Mouse (Mus musculus) olfactory bulb, adult 2 months (tissue): ENCODE data around the gene Lrrc27. TPM values are rescaled to one million over a fixed set of nuclear protein-coding genes. Genes with fewer than 3 reads are reported as not detected.

ENCODE experiments used
- H3K27ac ChIP-seq: fragments of 200-500 bp; 2 replicates; pipeline ENCODE4 v1.5.1; 2012; ENCODE audit warnings: low read depth, low read length; ENCODE audit not compliant: insufficient read depth
- H3K4me1 ChIP-seq: fragments of 200-500 bp; 2 replicates; pipeline ENCODE4 v1.6.1; 2012; ENCODE audit warnings: low read length; ENCODE audit not compliant: control insufficient read depth, insufficient read depth
- H3K4me3 ChIP-seq: fragments of 200-500 bp; 2 replicates; pipeline ENCODE4 v1.5.1; 2012; ENCODE audit warnings: mild to moderate bottlenecking, low read depth, low read length, moderate library complexity; ENCODE audit not compliant: insufficient read depth
- CTCF ChIP-seq: fragments of 200-500 bp; IDR thresholded peaks from 2 replicates; pipeline ENCODE4 v1.5.1; 2012; ENCODE audit warnings: low read depth, mild to moderate bottlenecking, low read length, moderate library complexity; ENCODE audit not compliant: insufficient read depth
- POLR2A ChIP-seq: fragments of 200-500 bp; IDR thresholded peaks from 2 replicates; pipeline ENCODE4 v1.6.1; 2012; ENCODE audit warnings: mild to moderate bottlenecking, low read depth, low read length, moderate library complexity; ENCODE audit not compliant: insufficient read depth
- WGBS: fragments of 180-500 bp; shearing (Covaris S2); methylation state at CpG from one replicate; pipeline ENCODE4 v1.1.7; 2018; 5-methylcytosine and 5-hydroxymethylcytosine counted together
- polyA plus RNA-seq: library from polyadenylated mRNA; stranded (reverse); fragments of >200 nt; gene quantifications from 2 replicates; pipeline ENCODE4 v1.2.4, GENCODE M21; 2012; ENCODE audit warnings: low replicate concordance; ENCODE audit not compliant: missing spikeins, insufficient read depth, insufficient read length

Gene Lrrc27
- polyA plus RNA-seq, 1 experiment: not detected

- peak overlapping the region; percentile 16; the same call in 1 of the 2 replicates for H3K27ac ChIP-seq
- H3K4me3 ChIP-seq: no peak overlapping the region
- TF ChIP-seq POLR2A (no peak), CTCF (no peak)
- H3K4me1 ChIP-seq: peaks cover 56% of the 10 kb centered on the region
- WGBS: 6% methylated on average over 2 of the region's 2 CpGs
Observed at GRCm38 (mm10) chr7:139273397-139273719, 60.6 kb downstream of the Lrrc27 start.

- H3K4me1 ChIP-seq: peaks cover 70% of the 10 kb centered on the region
- TF ChIP-seq CTCF (no peak), POLR2A (no peak)
- peak overlapping the region; percentile 55 for H3K27ac ChIP-seq
- no peak overlapping the region for H3K4me3 ChIP-seq
- 31% methylated on average over 10 of the region's 10 CpGs for WGBS
Observed at GRCm38 (mm10) chr7:139275586-139275985, 62.8 kb downstream of the Lrrc27 start.

- WGBS: 65% methylated on average over 10 of the region's 10 CpGs
- Histone ChIP-seq H3K4me1 (peaks cover 68% of the 10 kb centered on the region), H3K4me3 (no peak overlapping the region), H3K27ac (no peak overlapping the region)
- TF ChIP-seq CTCF (no peak), POLR2A (no peak)
Observed at GRCm38 (mm10) chr7:139276150-139276549, 63.4 kb downstream of the Lrrc27 start.

- TF ChIP-seq CTCF (no peak), POLR2A (no peak)
- 67% methylated on average over 7 of the region's 7 CpGs for WGBS
Observed at GRCm38 (mm10) chr7:139277536-139277935, 64.7 kb downstream of the Lrrc27 start.

DNA sequence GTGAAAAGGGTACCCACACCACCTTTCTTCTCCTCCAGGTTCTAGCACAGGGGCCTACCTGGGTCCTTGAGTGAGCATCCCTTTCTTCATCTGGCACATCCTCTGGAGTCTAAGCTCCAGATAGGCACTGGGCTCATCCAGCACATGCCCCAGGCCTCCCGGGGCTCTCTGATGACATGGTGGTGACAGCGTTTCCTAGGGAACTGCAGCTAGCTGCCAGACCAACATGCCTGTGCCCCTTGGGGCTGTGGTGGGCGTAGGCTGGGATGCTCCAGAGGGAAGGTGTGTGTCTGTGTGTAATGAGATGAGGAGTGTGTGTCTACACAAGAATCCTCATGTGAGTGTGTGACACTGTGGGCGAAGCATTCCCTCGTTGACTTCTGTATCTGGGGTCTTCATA, 66.8 kb downstream of the Lrrc27 start:
- H3K4me1 ChIP-seq: peaks cover 35% of the 10 kb centered on the region
- H3K27ac ChIP-seq: no peak overlapping the region
- no peak overlapping the region for H3K4me3 ChIP-seq
- 71% methylated on average over 5 of the region's 5 CpGs for WGBS
- TF ChIP-seq POLR2A (no peak), CTCF (no peak)

More at GRCm38 (mm10) chr7:139277536-139277935, 64.7 kb downstream of the Lrrc27 start:
- Histone ChIP-seq H3K4me3 (no peak overlapping the region), H3K4me1 (peaks cover 55% of the 10 kb centered on the region), H3K27ac (no peak overlapping the region)

GRCm38 (mm10) chr7:139280044-139280443, 67.3 kb downstream of the Lrrc27 start:
- no peak overlapping the region for H3K27ac ChIP-seq
- no peak overlapping the region for H3K4me3 ChIP-seq
- H3K4me1 ChIP-seq: peaks cover 32% of the 10 kb centered on the region
- 74% methylated on average over 1 of the region's 1 CpGs for WGBS
- no peak for TF ChIP-seq CTCF
- TF ChIP-seq POLR2A: no peak

DNA sequence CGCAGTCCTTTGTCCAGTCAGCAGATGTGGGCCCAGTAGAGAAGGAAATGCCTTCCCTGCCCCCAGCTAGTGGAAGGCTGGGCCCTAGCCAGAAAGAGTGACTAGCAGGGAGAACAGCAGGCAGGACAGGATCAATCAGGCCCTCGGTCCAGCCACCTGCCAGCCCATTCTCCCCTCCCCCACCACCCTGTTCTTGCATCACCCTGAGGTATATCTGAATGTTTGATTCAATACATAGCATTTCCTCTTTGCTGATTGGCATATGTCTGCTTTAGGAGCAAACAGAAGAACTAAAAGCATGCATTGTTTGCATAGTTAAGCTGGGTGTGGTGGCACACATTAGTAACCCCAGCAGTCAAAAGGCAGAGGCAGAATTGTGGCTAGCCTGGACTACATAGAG, 68.4 kb downstream of the Lrrc27 start:
- H3K27ac ChIP-seq: no peak overlapping the region
- TF ChIP-seq CTCF (no peak), POLR2A (no peak)
- 70% methylated on average over 2 of the region's 2 CpGs for WGBS
- peaks cover 29% of the 10 kb centered on the region for H3K4me1 ChIP-seq
- H3K4me3 ChIP-seq: no peak overlapping the region

DNA sequence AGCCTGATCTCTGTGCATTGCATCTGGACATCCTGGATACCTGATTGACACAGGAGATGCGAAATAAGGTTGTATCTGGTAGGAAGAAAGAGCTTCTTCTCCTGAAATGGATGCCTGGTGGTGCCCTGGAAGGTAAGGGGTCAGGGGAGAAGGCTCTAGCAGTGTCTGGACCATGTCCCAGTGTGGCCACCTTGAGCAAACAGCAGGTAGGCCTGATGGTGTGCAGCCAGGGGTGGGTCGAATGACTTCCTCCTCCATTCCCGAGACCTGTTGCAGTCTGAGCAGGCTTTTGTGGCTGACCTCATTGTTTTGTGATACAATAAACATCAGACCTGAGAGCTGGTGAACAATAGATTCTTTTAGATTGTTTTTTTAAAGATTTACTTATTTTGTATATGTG, 69.2 kb downstream of the Lrrc27 start:
- 85% methylated on average over 3 of the region's 3 CpGs for WGBS
- H3K4me1 ChIP-seq: peaks cover 25% of the 10 kb centered on the region
- no peak overlapping the region for H3K4me3 ChIP-seq
- no peak overlapping the region for H3K27ac ChIP-seq
- TF ChIP-seq CTCF (no peak), POLR2A (no peak)

GRCm38 (mm10) chr7:139285295-139285943, 72.6 kb downstream of the Lrrc27 start:
- Histone ChIP-seq H3K4me3 (no peak overlapping the region), H3K27ac (no peak overlapping the region), H3K4me1 (peaks cover 8% of the 10 kb centered on the region; the same call in 1 of the 2 replicates)
- 77% methylated on average over 16 of the region's 16 CpGs for WGBS
- TF ChIP-seq POLR2A: no peak
- TF ChIP-seq CTCF: no peak

DNA sequence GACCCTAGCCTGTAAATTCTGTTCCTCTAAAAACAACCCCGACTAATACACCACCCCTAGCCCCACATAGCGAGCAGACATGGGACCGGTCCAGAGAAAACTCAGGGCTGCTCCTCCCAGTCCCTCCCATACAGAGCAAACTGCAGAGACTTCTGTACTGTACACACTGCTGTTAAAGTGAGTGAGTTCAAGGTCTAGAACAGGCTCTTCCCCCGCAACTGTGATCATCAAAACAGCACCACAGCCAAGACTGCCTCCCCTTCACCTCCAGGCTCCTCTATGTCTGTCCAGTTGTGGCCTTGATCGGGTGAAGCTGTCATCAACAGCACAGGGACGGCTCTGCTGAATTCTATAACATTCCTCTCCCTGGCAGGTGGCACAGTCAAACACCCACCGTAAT, 75.8 kb downstream of the Lrrc27 start:
- 87% methylated on average over 7 of the region's 7 CpGs for WGBS
- no peak overlapping the region for H3K4me3 ChIP-seq
- TF ChIP-seq POLR2A (no peak), CTCF (no peak)
- peaks cover 7% of the 10 kb centered on the region; the same call in 1 of the 2 replicates for H3K4me1 ChIP-seq
- H3K27ac ChIP-seq: no peak overlapping the region

Other genes starting within 250 kb of the Lrrc27 start
- not detected in 2 replicates for gene Dpysl4, start 127.0 kb upstream of the Lrrc27 start, polyA plus RNA-seq
- gene Stk32c, start 319 bp downstream of the Lrrc27 start, polyA plus RNA-seq: not detected in 2 replicates
- gene Pwwp2b, start 35.5 kb downstream of the Lrrc27 start, polyA plus RNA-seq: not detected in 2 replicates
- not detected in 2 replicates for gene Inpp5a, start 176.1 kb downstream of the Lrrc27 start, polyA plus RNA-seq